ENCODE assay signal across 15 mouse cellular contexts in the genomic region with DNA sequence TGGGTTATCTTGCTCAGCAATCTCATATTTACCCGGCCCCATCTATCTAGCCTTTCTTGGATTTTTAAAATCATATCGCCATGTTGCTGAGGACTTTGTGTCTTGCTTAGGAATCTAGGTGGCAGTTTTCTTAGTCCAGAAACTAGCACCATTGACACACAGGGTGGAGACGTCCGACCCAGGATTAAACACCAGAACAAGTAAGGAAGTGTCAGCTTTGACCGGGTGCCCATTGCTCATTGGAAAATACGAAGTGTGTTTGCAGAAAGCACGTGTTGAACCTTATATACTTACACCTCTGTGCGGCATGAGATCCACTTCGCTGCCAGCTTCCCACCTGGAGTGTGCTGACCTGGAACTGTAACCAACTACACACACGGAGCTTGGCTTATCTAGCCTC.
"Had no signal": no experiment of that assay in that cellular context is flagged by ENCODE, and none has a peak within 500 bp of the region (broad histone marks: within the 10 kb centered on the region; RNA-seq: fewer than 3 reads in every experiment).

No protein-coding gene starts in this region.

- ATAC-seq: liver, postnatal 0 days; midbrain, embryonic 15.5 days had no signal

- H3K9me3 ChIP-seq: limb, embryonic 12.5 days; liver, embryonic 13.5 days; lung, embryonic 15.5 days; megakaryocyte, embryonic 14.5 days; midbrain, embryonic 15.5 days; neural tube, embryonic 12.5 days had no signal

- H3K27me3 ChIP-seq: limb, embryonic 12.5 days; liver, embryonic 13.5 days; lung, embryonic 15.5 days; megakaryocyte, embryonic 14.5 days; midbrain, embryonic 15.5 days; neural tube, embryonic 12.5 days had no signal

- H3K36me3 ChIP-seq: liver, embryonic 13.5 days; lung, embryonic 15.5 days; midbrain, embryonic 15.5 days; neural tube, embryonic 12.5 days had no signal

- H3K4me1 ChIP-seq: limb, embryonic 12.5 days; lung, embryonic 15.5 days; neural tube, embryonic 12.5 days had no signal

- H3K9ac ChIP-seq: limb, embryonic 12.5 days; liver, embryonic 13.5 days; liver, postnatal 0 days; lung, embryonic 15.5 days; midbrain, embryonic 15.5 days; neural tube, embryonic 12.5 days had no signal

- H3K4me2 ChIP-seq: limb, embryonic 12.5 days; liver, embryonic 13.5 days; lung, embryonic 15.5 days; midbrain, embryonic 11.5 days; midbrain, embryonic 15.5 days; neural tube, embryonic 12.5 days had no signal

- DNase-seq: kidney, postnatal 4 days; liver; liver, embryonic 13.5 days; liver, postnatal 0 days; lung, postnatal 14 days; thymus, adult 18-20 months; thymus, postnatal 14 days had no signal

- H3K4me3 ChIP-seq: layer of hippocampus, adult 2 months; limb, embryonic 12.5 days; liver, embryonic 13.5 days; lung, embryonic 15.5 days; megakaryocyte, embryonic 14.5 days; midbrain, embryonic 15.5 days; neural tube, embryonic 12.5 days had no signal

- H3K27ac ChIP-seq: limb, embryonic 12.5 days; liver, embryonic 13.5 days; lung, embryonic 15.5 days; macrophage; midbrain, embryonic 15.5 days; neural tube, embryonic 12.5 days had no signal
